Mouse (Mus musculus) embryo, embryonic 9.5 days (tissue): Measurements from ENCODE around the gene Gm49354.

Experiments used
- DNase-seq: peaks from one replicate; pipeline ENCODE4 v3.0.0-alpha.2; 2017; ENCODE audit errors: extremely low spot score

Gene Gm49354

GRCm38 (mm10) chr13:59710230-59710629 is 71.8 kb downstream of the Gm49354 start, which contains the start of gene Spata31d1a:
TSS of gene Spata31d1a (minus strand) at chr13:59710330.
- DNase-seq = no peak
